Mouse (Mus musculus) A20 (cell line): ENCODE measurements around the gene Slc9a3r1.

Experiments
- DNase-seq: peaks from one replicate; pipeline ENCODE4 v3.0.0-alpha.2; 2011; ENCODE audit warnings: low read depth, low spot score

Gene Slc9a3r1

GRCm38 (mm10) chr11:115162832-115163480 lies at the start of gene Slc9a3r1:
Gene Slc9a3r1, plus strand, starts transcription at chr11:115163341.
- DNase-seq = peak; percentile 99

GRCm38 (mm10) chr11:115119409-115119808 lies 43.7 kb upstream of the Slc9a3r1 start:
- no peak for DNase-seq

- no peak for DNase-seq
Measured at GRCm38 (mm10) chr11:115128483-115128882, 34.7 kb upstream of the Slc9a3r1 start.

- DNase-seq = no peak
Measured at GRCm38 (mm10) chr11:115129508-115130126, 33.5 kb upstream of the Slc9a3r1 start.

- peak; percentile 65 for DNase-seq
Measured at GRCm38 (mm10) chr11:115131768-115132381, 31.3 kb upstream of the Slc9a3r1 start.

GRCm38 (mm10) chr11:115133800-115134199 lies 29.3 kb upstream of the Slc9a3r1 start, which contains the start of gene Cd300lf:
Gene Cd300lf, minus strand, starts transcription at chr11:115133992.
- peak; percentile 78 for DNase-seq

- peak; percentile 61 for DNase-seq
Measured at GRCm38 (mm10) chr11:115138597-115139262, 24.4 kb upstream of the Slc9a3r1 start.

- peak; percentile 66 for DNase-seq
Measured at GRCm38 (mm10) chr11:115141970-115142369, 21.2 kb upstream of the Slc9a3r1 start.

- DNase-seq = no peak
Measured at GRCm38 (mm10) chr11:115147813-115148212, 15.3 kb upstream of the Slc9a3r1 start.

GRCm38 (mm10) chr11:115150741-115151254 lies 12.3 kb upstream of the Slc9a3r1 start:
- peak; percentile 85 for DNase-seq

- DNase-seq = peak; percentile 60
Measured at GRCm38 (mm10) chr11:115151755-115152429, 11.2 kb upstream of the Slc9a3r1 start.

- no peak for DNase-seq
Measured at GRCm38 (mm10) chr11:115153088-115153487, 10.1 kb upstream of the Slc9a3r1 start.

- DNase-seq = peak; percentile 95
Measured at GRCm38 (mm10) chr11:115153699-115154292, 9.3 kb upstream of the Slc9a3r1 start.

GRCm38 (mm10) chr11:115155053-115155634 lies 8.0 kb upstream of the Slc9a3r1 start:
- DNase-seq = peak; percentile 52

GRCm38 (mm10) chr11:115157933-115158719 lies 5.0 kb upstream of the Slc9a3r1 start:
- DNase-seq = peak; percentile 71

GRCm38 (mm10) chr11:115160016-115160797 lies 2.9 kb upstream of the Slc9a3r1 start:
- peak; percentile 63 for DNase-seq

- peak; percentile 79 for DNase-seq
Measured at GRCm38 (mm10) chr11:115160883-115161577, 2.1 kb upstream of the Slc9a3r1 start.

GRCm38 (mm10) chr11:115161578-115162204 lies 1.4 kb upstream of the Slc9a3r1 start:
- DNase-seq = peak; percentile 19
